Mouse (Mus musculus): Measurements from ENCODE around the gene Axin2. TPM values are rescaled to one million over a fixed set of nuclear protein-coding genes. Genes with fewer than 3 reads are reported as not detected.

The Axin2 gene
- polyA plus RNA-seq, 1 experiment from 2014 or later: 7.0 TPM

- peak overlapping the region; percentile 72 for H3K4me3 ChIP-seq (ENCODE audit: low read depth, low read length)
- H3K9ac ChIP-seq (replicated peaks; ENCODE audit: low read depth, low read length): peak overlapping the region; percentile 82; the same call in 1 of the 2 replicates
- peaks cover 35% of the 10 kb centered on the region for H3K4me1 ChIP-seq (ENCODE audit: control insufficient read depth, insufficient read depth, low read length)
- H3K9me3 ChIP-seq (ENCODE audit: control insufficient read depth, low read depth, low read length): no peaks in the 10 kb centered on the region
- H3K27ac ChIP-seq (ENCODE audit: low read length): no peak overlapping the region
- peak overlapping the region; percentile 87 for H3K4me2 ChIP-seq (replicated peaks; ENCODE audit: low read depth, low read length)
- 3% methylated on average over 17 of the region's 17 CpGs for WGBS
- H3K36me3 ChIP-seq (ENCODE audit: control insufficient read depth, insufficient read depth, low read length): peaks cover 2% of the 10 kb centered on the region
- ATAC-seq (ENCODE audit: insufficient number of reproducible peaks, insufficient read depth, low FRiP score, low read depth): no peak
- H3K27me3 ChIP-seq (ENCODE audit: control insufficient read depth, insufficient read depth, low read length): no peaks in the 10 kb centered on the region
Measured at GRCm38 (mm10) chr11:108923188-108923575, 3.0 kb downstream of the Axin2 start.

- Histone ChIP-seq H3K4me1 (ENCODE audit: control insufficient read depth, insufficient read depth, low read length) (peaks cover 35% of the 10 kb centered on the region), H3K36me3 (ENCODE audit: control insufficient read depth, insufficient read depth, low read length) (peaks cover 2% of the 10 kb centered on the region), H3K9me3 (ENCODE audit: control insufficient read depth, low read depth, low read length) (no peaks in the 10 kb centered on the region), H3K4me2 (replicated peaks; ENCODE audit: low read depth, low read length) (peak overlapping the region; percentile 87), H3K27ac (ENCODE audit: low read length) (no peak overlapping the region), H3K9ac (replicated peaks; ENCODE audit: low read depth, low read length) (no peak overlapping the region), H3K27me3 (ENCODE audit: control insufficient read depth, insufficient read depth, low read length) (no peaks in the 10 kb centered on the region), H3K4me3 (ENCODE audit: low read depth, low read length) (peak overlapping the region; percentile 72)
- ATAC-seq (ENCODE audit: insufficient number of reproducible peaks, insufficient read depth, low FRiP score, low read depth): no peak
- WGBS: 45% methylated on average over 13 of the region's 13 CpGs
Measured at GRCm38 (mm10) chr11:108923781-108924180, 3.6 kb downstream of the Axin2 start.

GRCm38 (mm10) chr11:108924346-108924745, 4.2 kb downstream of the Axin2 start:
- ATAC-seq (ENCODE audit: insufficient number of reproducible peaks, insufficient read depth, low FRiP score, low read depth): no peak
- Histone ChIP-seq H3K4me1 (ENCODE audit: control insufficient read depth, insufficient read depth, low read length) (peaks cover 35% of the 10 kb centered on the region), H3K4me3 (ENCODE audit: low read depth, low read length) (peak overlapping the region; percentile 72; the same call in 1 of the 2 replicates), H3K27me3 (ENCODE audit: control insufficient read depth, insufficient read depth, low read length) (no peaks in the 10 kb centered on the region), H3K4me2 (replicated peaks; ENCODE audit: low read depth, low read length) (peak overlapping the region; percentile 87), H3K36me3 (ENCODE audit: control insufficient read depth, insufficient read depth, low read length) (peaks cover 2% of the 10 kb centered on the region), H3K9me3 (ENCODE audit: control insufficient read depth, low read depth, low read length) (no peaks in the 10 kb centered on the region), H3K27ac (ENCODE audit: low read length) (no peak overlapping the region), H3K9ac (replicated peaks; ENCODE audit: low read depth, low read length) (no peak overlapping the region)
- WGBS: 20% methylated on average over 5 of the region's 5 CpGs

- H3K4me2 ChIP-seq (replicated peaks; ENCODE audit: low read depth, low read length): peak overlapping the region; percentile 87
- ATAC-seq (ENCODE audit: insufficient number of reproducible peaks, insufficient read depth, low FRiP score, low read depth): no peak
- peaks cover 2% of the 10 kb centered on the region for H3K36me3 ChIP-seq (ENCODE audit: control insufficient read depth, insufficient read depth, low read length)
- H3K27ac ChIP-seq (ENCODE audit: low read length): no peak overlapping the region
- no peaks in the 10 kb centered on the region for H3K9me3 ChIP-seq (ENCODE audit: control insufficient read depth, low read depth, low read length)
- H3K9ac ChIP-seq (replicated peaks; ENCODE audit: low read depth, low read length): no peak overlapping the region
- H3K4me3 ChIP-seq (ENCODE audit: low read depth, low read length): 0 out of 2 replicates have a peak overlapping the region, but pooled peaks have one; percentile 3
- peaks cover 35% of the 10 kb centered on the region for H3K4me1 ChIP-seq (ENCODE audit: control insufficient read depth, insufficient read depth, low read length)
- WGBS: 15% methylated on average over 6 of the region's 6 CpGs
- H3K27me3 ChIP-seq (ENCODE audit: control insufficient read depth, insufficient read depth, low read length): no peaks in the 10 kb centered on the region
Measured at GRCm38 (mm10) chr11:108925202-108925601, 5.1 kb downstream of the Axin2 start.

- Histone ChIP-seq H3K27ac (ENCODE audit: low read length) (no peak overlapping the region), H3K27me3 (ENCODE audit: control insufficient read depth, insufficient read depth, low read length) (no peaks in the 10 kb centered on the region), H3K9me3 (ENCODE audit: control insufficient read depth, low read depth, low read length) (no peaks in the 10 kb centered on the region), H3K4me1 (ENCODE audit: control insufficient read depth, insufficient read depth, low read length) (peaks cover 35% of the 10 kb centered on the region), H3K9ac (replicated peaks; ENCODE audit: low read depth, low read length) (no peak overlapping the region), H3K4me3 (ENCODE audit: low read depth, low read length) (no peak overlapping the region), H3K4me2 (replicated peaks; ENCODE audit: low read depth, low read length) (peak overlapping the region; percentile 87; the same call in 1 of the 2 replicates), H3K36me3 (ENCODE audit: control insufficient read depth, insufficient read depth, low read length) (peaks cover 4% of the 10 kb centered on the region)
- WGBS: 59% methylated on average over 9 of the region's 9 CpGs
- ATAC-seq (ENCODE audit: insufficient number of reproducible peaks, insufficient read depth, low FRiP score, low read depth): no peak
Measured at GRCm38 (mm10) chr11:108925826-108926225, 5.7 kb downstream of the Axin2 start.

GRCm38 (mm10) chr11:108926345-108927092, 6.4 kb downstream of the Axin2 start:
- ATAC-seq (ENCODE audit: insufficient number of reproducible peaks, insufficient read depth, low FRiP score, low read depth): no peak
- H3K4me1 ChIP-seq (ENCODE audit: control insufficient read depth, insufficient read depth, low read length): peaks cover 35% of the 10 kb centered on the region
- H3K27me3 ChIP-seq (ENCODE audit: control insufficient read depth, insufficient read depth, low read length): no peaks in the 10 kb centered on the region
- H3K4me2 ChIP-seq (replicated peaks; ENCODE audit: low read depth, low read length): no peak overlapping the region
- H3K36me3 ChIP-seq (ENCODE audit: control insufficient read depth, insufficient read depth, low read length): peaks cover 10% of the 10 kb centered on the region
- no peaks in the 10 kb centered on the region for H3K9me3 ChIP-seq (ENCODE audit: control insufficient read depth, low read depth, low read length)
- no peak overlapping the region for H3K27ac ChIP-seq (ENCODE audit: low read length)
- WGBS: 47% methylated on average over 10 of the region's 10 CpGs
- H3K4me3 ChIP-seq (ENCODE audit: low read depth, low read length): no peak overlapping the region
- no peak overlapping the region for H3K9ac ChIP-seq (replicated peaks; ENCODE audit: low read depth, low read length)

- Histone ChIP-seq H3K4me3 (ENCODE audit: low read depth, low read length) (no peak overlapping the region), H3K36me3 (ENCODE audit: control insufficient read depth, insufficient read depth, low read length) (peaks cover 10% of the 10 kb centered on the region), H3K27me3 (ENCODE audit: control insufficient read depth, insufficient read depth, low read length) (no peaks in the 10 kb centered on the region), H3K4me2 (replicated peaks; ENCODE audit: low read depth, low read length) (no peak overlapping the region), H3K4me1 (ENCODE audit: control insufficient read depth, insufficient read depth, low read length) (peaks cover 35% of the 10 kb centered on the region), H3K9ac (replicated peaks; ENCODE audit: low read depth, low read length) (no peak overlapping the region), H3K9me3 (ENCODE audit: control insufficient read depth, low read depth, low read length) (no peaks in the 10 kb centered on the region), H3K27ac (ENCODE audit: low read length) (no peak overlapping the region)
- ATAC-seq (ENCODE audit: insufficient number of reproducible peaks, insufficient read depth, low FRiP score, low read depth): no peak
- WGBS: 61% methylated on average over 13 of the region's 13 CpGs
Measured at GRCm38 (mm10) chr11:108927093-108927444, 6.9 kb downstream of the Axin2 start.

GRCm38 (mm10) chr11:108928096-108928495, 7.9 kb downstream of the Axin2 start:
- H3K4me3 ChIP-seq (ENCODE audit: low read depth, low read length): no peak overlapping the region
- H3K36me3 ChIP-seq (ENCODE audit: control insufficient read depth, insufficient read depth, low read length): peaks cover 19% of the 10 kb centered on the region
- no peaks in the 10 kb centered on the region for H3K9me3 ChIP-seq (ENCODE audit: control insufficient read depth, low read depth, low read length)
- no peak for ATAC-seq (ENCODE audit: insufficient number of reproducible peaks, insufficient read depth, low FRiP score, low read depth)
- no peak overlapping the region for H3K9ac ChIP-seq (replicated peaks; ENCODE audit: low read depth, low read length)
- no peaks in the 10 kb centered on the region for H3K27me3 ChIP-seq (ENCODE audit: control insufficient read depth, insufficient read depth, low read length)
- H3K4me2 ChIP-seq (replicated peaks; ENCODE audit: low read depth, low read length): no peak overlapping the region
- peaks cover 33% of the 10 kb centered on the region for H3K4me1 ChIP-seq (ENCODE audit: control insufficient read depth, insufficient read depth, low read length)
- H3K27ac ChIP-seq (ENCODE audit: low read length): no peak overlapping the region
- WGBS: 47% methylated on average over 8 of the region's 8 CpGs

- peaks cover 19% of the 10 kb centered on the region for H3K36me3 ChIP-seq (ENCODE audit: control insufficient read depth, insufficient read depth, low read length)
- ATAC-seq (ENCODE audit: insufficient number of reproducible peaks, insufficient read depth, low FRiP score, low read depth): no peak
- WGBS: 35% methylated on average over 7 of the region's 7 CpGs
- H3K4me3 ChIP-seq (ENCODE audit: low read depth, low read length): no peak overlapping the region
- no peaks in the 10 kb centered on the region for H3K27me3 ChIP-seq (ENCODE audit: control insufficient read depth, insufficient read depth, low read length)
- H3K4me1 ChIP-seq (ENCODE audit: control insufficient read depth, insufficient read depth, low read length): peaks cover 30% of the 10 kb centered on the region
- no peaks in the 10 kb centered on the region for H3K9me3 ChIP-seq (ENCODE audit: control insufficient read depth, low read depth, low read length)
- no peak overlapping the region for H3K27ac ChIP-seq (ENCODE audit: low read length)
- no peak overlapping the region for H3K4me2 ChIP-seq (replicated peaks; ENCODE audit: low read depth, low read length)
- no peak overlapping the region for H3K9ac ChIP-seq (replicated peaks; ENCODE audit: low read depth, low read length)
Measured at GRCm38 (mm10) chr11:108928752-108929151, 8.6 kb downstream of the Axin2 start.

Data from stomach, embryonic 14.5 days (tissue).